Mouse (Mus musculus) kidney, adult 2 months (tissue): ENCODE data around the gene Trim25.

Source experiments
- CTCF ChIP-seq: fragments of 200-500 bp; conservative IDR thresholded peaks from 2 replicates; pipeline ENCODE4 v1.5.1; 2011; ENCODE audit warnings: low read depth, mild to moderate bottlenecking, control low read depth, low read length, moderate library complexity, mixed read lengths; ENCODE audit not compliant: insufficient read depth, insufficient read length
- POLR2A ChIP-seq: fragments of 200-500 bp; IDR thresholded peaks from one replicate; pipeline ENCODE4 v1.6.1; 2011; ENCODE audit warnings: low read depth, low read length, control low read depth

GRCm38 (mm10) chr11:88986616-88987015, 12.6 kb upstream of the Trim25 start:
- TF ChIP-seq CTCF, result no peak
- TF ChIP-seq POLR2A, result no peak
